Mouse (Mus musculus): Measurements from ENCODE around the gene Ctdspl.

Ctdspl gene

GRCm38 (mm10) chr9:119028226-119029195 lies 102.3 kb downstream of the Ctdspl start:
- DNase-seq (ENCODE audit: low read depth): peak; percentile 44

GRCm38 (mm10) chr9:119029568-119029967 lies 103.3 kb downstream of the Ctdspl start:
- peak; percentile 40 for DNase-seq (ENCODE audit: low read depth)

- no peak for DNase-seq (ENCODE audit: low read depth)
Observed at GRCm38 (mm10) chr9:119031038-119031437, 104.8 kb downstream of the Ctdspl start.

GRCm38 (mm10) chr9:119031772-119032171 lies 105.5 kb downstream of the Ctdspl start:
- DNase-seq (ENCODE audit: low read depth): no peak

- no peak for DNase-seq (ENCODE audit: low read depth)
Observed at GRCm38 (mm10) chr9:119032538-119032937, 106.3 kb downstream of the Ctdspl start.

- no peak for DNase-seq (ENCODE audit: low read depth)
Observed at GRCm38 (mm10) chr9:119033111-119033921, 107.1 kb downstream of the Ctdspl start.

- no peak for DNase-seq (ENCODE audit: low read depth)
Observed at GRCm38 (mm10) chr9:119034069-119034468, 107.8 kb downstream of the Ctdspl start.

- no peak for DNase-seq (ENCODE audit: low read depth)
Observed at GRCm38 (mm10) chr9:119034676-119035665, 108.7 kb downstream of the Ctdspl start.

- DNase-seq (ENCODE audit: low read depth): peak; percentile 83
Observed at GRCm38 (mm10) chr9:119035836-119036235, 109.6 kb downstream of the Ctdspl start.

GRCm38 (mm10) chr9:119037076-119037730 lies 111.0 kb downstream of the Ctdspl start:
- DNase-seq (ENCODE audit: low read depth): peak; percentile 86

- DNase-seq (ENCODE audit: low read depth): no peak
Observed at GRCm38 (mm10) chr9:119038574-119038973, 112.3 kb downstream of the Ctdspl start.

- DNase-seq (ENCODE audit: low read depth): no peak
Observed at GRCm38 (mm10) chr9:119040101-119040775, 114.0 kb downstream of the Ctdspl start.

- DNase-seq (ENCODE audit: low read depth): no peak
Observed at GRCm38 (mm10) chr9:119048182-119048903, 122.1 kb downstream of the Ctdspl start.

- peak; percentile 78 for DNase-seq (ENCODE audit: low read depth)
Observed at GRCm38 (mm10) chr9:119051158-119051557, 124.9 kb downstream of the Ctdspl start.

- DNase-seq (ENCODE audit: low read depth): no peak
Observed at GRCm38 (mm10) chr9:119052154-119052944, 126.1 kb downstream of the Ctdspl start, which contains the start of gene Vill. Vill (plus strand) TSS chr9:119052778.

- no peak for DNase-seq (ENCODE audit: low read depth)
Observed at GRCm38 (mm10) chr9:119053964-119054576, 127.8 kb downstream of the Ctdspl start.

- DNase-seq (ENCODE audit: low read depth): no peak
Observed at GRCm38 (mm10) chr9:119055336-119055735, 129.1 kb downstream of the Ctdspl start.

- DNase-seq (ENCODE audit: low read depth): no peak
Observed at GRCm38 (mm10) chr9:119058245-119058644, 132.0 kb downstream of the Ctdspl start.

All from 416B (cell line).